In genomic region chr15:84262630-84263029, GRCm38 (mm10) we compare ENCODE assay signal across 26 mouse cellular contexts.
"Had no signal": no experiment of that assay in that cellular context is flagged by ENCODE, and none has a peak within 500 bp of the region (broad histone marks: within the 10 kb centered on the region; RNA-seq: fewer than 3 reads in every experiment).

No protein-coding gene starts in this region.

- ATAC-seq: forebrain, embryonic 13.5 days; forebrain, embryonic 14.5 days; forebrain, embryonic 15.5 days; forebrain, embryonic 16.5 days; forebrain, postnatal 0 days had no signal

- H3K9ac ChIP-seq: embryonic facial prominence, embryonic 12.5 days; embryonic facial prominence, embryonic 13.5 days; embryonic facial prominence, embryonic 15.5 days; forebrain, embryonic 12.5 days; forebrain, embryonic 13.5 days; forebrain, embryonic 15.5 days; forebrain, postnatal 0 days had no signal

- H3K27me3 ChIP-seq: embryonic facial prominence, embryonic 12.5 days; forebrain, embryonic 15.5 days had no signal

- H3K27ac ChIP-seq: embryonic facial prominence, embryonic 10.5 days; embryonic facial prominence, embryonic 12.5 days; embryonic facial prominence, embryonic 13.5 days; embryonic facial prominence, embryonic 15.5 days; forebrain, embryonic 10.5 days; forebrain, embryonic 12.5 days; forebrain, embryonic 13.5 days; forebrain, embryonic 15.5 days; gastrocnemius, adult 2 months; heart, adult 2 months had no signal

- H3K4me3 ChIP-seq: embryonic facial prominence, embryonic 10.5 days; embryonic facial prominence, embryonic 12.5 days; embryonic facial prominence, embryonic 13.5 days; embryonic facial prominence, embryonic 15.5 days; erythroblast, embryonic 14.5 days; forebrain, embryonic 10.5 days; forebrain, embryonic 12.5 days; forebrain, embryonic 13.5 days; forebrain, embryonic 15.5 days; gastrocnemius, adult 2 months; heart, adult 2 months had no signal

- H3K9me3 ChIP-seq: embryonic facial prominence, embryonic 10.5 days; embryonic facial prominence, embryonic 12.5 days; embryonic facial prominence, embryonic 13.5 days; embryonic facial prominence, embryonic 15.5 days; forebrain, embryonic 10.5 days; forebrain, embryonic 12.5 days; forebrain, embryonic 13.5 days; forebrain, embryonic 15.5 days had no signal

- H3K36me3 ChIP-seq: embryonic facial prominence, embryonic 12.5 days; embryonic facial prominence, embryonic 13.5 days; embryonic facial prominence, embryonic 15.5 days; forebrain, embryonic 10.5 days; forebrain, embryonic 12.5 days; forebrain, embryonic 15.5 days had no signal

- H3K4me2 ChIP-seq: embryonic facial prominence, embryonic 12.5 days; embryonic facial prominence, embryonic 13.5 days; embryonic facial prominence, embryonic 15.5 days; forebrain, embryonic 12.5 days; forebrain, embryonic 13.5 days; forebrain, embryonic 15.5 days had no signal

- DNase-seq: cerebellum, adult 2 months; cerebellum, adult 8-10 months; cerebellum, adult 9-10 months; cerebellum, postnatal 25 days; cerebellum, postnatal 36 days; embryo, embryonic 11 days; forebrain, postnatal 0 days; gastrocnemius, adult 2 months; gastrocnemius, postnatal 10 days; gastrocnemius, postnatal 14 days; gastrocnemius, postnatal 25 days; gastrocnemius, postnatal 36 days; heart, adult 11 months; heart, adult 18-20 months; heart, adult 2 months had no signal
